Mouse (Mus musculus) WW6 (cell line): ENCODE measurements at regions not wholly inside any gene's neighbourhood (a gene's known extent, or its start where the extent isn't known, plus 50 kb on each side); places are given as distances from the start of the nearest gene placed in this dataset.

Experiments used
- DNase-seq: peaks from one replicate; pipeline ENCODE4 v3.0.0-alpha.2; 2013; ENCODE audit warnings: low read depth, low spot score

DNA sequence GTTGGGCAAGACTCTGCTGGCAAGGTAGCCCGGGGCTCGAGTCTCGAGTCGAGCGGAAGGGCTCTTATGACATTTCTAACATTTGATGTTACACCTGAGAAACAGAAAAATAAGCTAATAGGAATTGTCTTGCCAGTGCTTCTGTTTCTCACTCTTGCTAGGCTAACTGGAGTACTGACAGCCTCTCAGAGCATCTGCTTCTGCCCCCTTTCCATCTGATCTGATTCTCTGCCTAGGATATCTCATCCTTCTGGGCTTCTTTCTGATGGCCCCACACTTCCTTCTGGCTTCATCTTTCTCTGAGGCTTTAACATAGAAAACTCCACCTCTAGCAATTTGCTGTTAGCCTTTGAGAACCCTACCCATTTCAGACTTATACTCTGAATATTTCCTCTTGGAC, 95.0 kb upstream of the Arhgef9 start:
- DNase-seq = no peak

DNA sequence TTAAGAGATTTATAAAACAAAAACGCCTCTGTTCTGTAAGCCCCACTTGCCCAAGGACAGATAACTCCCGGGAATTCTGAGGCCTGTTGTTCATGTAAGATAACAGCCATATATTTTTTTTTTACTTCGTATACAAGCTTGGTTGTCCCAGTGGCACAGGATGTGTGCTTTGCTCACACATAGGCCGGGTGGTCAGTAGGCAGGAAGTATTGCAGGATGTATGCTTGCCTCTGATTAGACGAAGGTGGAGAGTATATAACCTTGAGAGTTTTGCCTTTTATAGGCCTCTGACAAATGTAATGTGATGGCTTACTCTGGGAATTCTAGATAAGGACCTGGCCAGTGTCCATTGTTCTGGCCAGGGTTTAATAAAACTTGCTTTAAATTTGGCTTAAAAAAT, 85.4 kb upstream of the Arhgef9 start:
- no peak for DNase-seq

DNA sequence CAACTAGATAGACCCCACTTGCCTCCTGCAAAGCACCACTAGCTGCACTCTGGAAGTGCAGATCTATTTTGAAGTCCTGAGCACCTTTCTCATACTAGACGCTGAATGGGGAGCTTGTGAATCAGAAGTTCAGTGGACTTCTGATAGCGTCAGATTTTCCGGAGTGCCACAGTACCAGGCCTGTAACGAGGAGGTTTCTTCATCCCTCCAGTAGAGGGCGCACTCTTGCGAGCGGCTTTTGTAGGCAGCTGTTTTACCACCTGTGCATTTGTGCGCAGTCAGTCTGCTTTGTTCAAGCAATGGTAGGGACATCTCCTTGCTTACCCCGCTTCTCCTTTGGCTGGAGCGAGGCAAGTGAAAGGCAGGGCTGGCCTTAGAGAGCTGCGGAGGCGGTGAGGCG, 56.9 kb upstream of the Arhgef9 start:
- peak; percentile 18 for DNase-seq
